Mouse (Mus musculus) neural tube, embryonic 14.5 days (tissue): ENCODE results near the gene Ttc9b. TPM values are rescaled to one million over a fixed set of nuclear protein-coding genes. Genes with fewer than 3 reads are reported as not detected.

Experiments used
- ATAC-seq: fragments of 200-750 bp; cut with Nextera tagmentation; 2 replicates; pipeline ENCODE4 v1.8.0; 2017; ENCODE audit warnings: low read depth, mild to moderate bottlenecking, moderate TSS enrichment, moderate library complexity
- H3K27ac ChIP-seq: fragments of 300-500 bp; sonication (generic); 2 replicates; pipeline ENCODE4 v1.5.1; 2014; ENCODE audit warnings: low read depth, mild to moderate bottlenecking, control low read depth, low read length, moderate library complexity, mixed read lengths
- H3K27me3 ChIP-seq: fragments of 300-500 bp; sonication (generic); 2 replicates; pipeline ENCODE4 v1.6.1; 2014; ENCODE audit warnings: low read length; ENCODE audit not compliant: control insufficient read depth, insufficient read depth
- H3K36me3 ChIP-seq: fragments of 300-500 bp; sonication (generic); 2 replicates; pipeline ENCODE4 v1.6.1; 2014; ENCODE audit warnings: low read length, mixed read lengths; ENCODE audit not compliant: control insufficient read depth, insufficient read depth
- H3K4me1 ChIP-seq: fragments of 300-500 bp; sonication (generic); 2 replicates; pipeline ENCODE4 v1.6.1; 2014; ENCODE audit warnings: low read length; ENCODE audit not compliant: control insufficient read depth, insufficient read depth
- H3K4me2 ChIP-seq: fragments of 300-500 bp; sonication (generic); 2 replicates; pipeline ENCODE4 v1.6.1; 2014; ENCODE audit warnings: mild to moderate bottlenecking, low read depth, low read length, control low read depth
- H3K4me3 ChIP-seq: fragments of 300-500 bp; sonication (generic); 2 replicates; pipeline ENCODE4 v1.5.1; 2014; ENCODE audit warnings: low read depth, low read length, control low read depth, mixed read lengths
- H3K9ac ChIP-seq: fragments of 300-500 bp; sonication (generic); replicated peaks from 2 replicates; pipeline ENCODE4 v1.6.1; 2014; ENCODE audit warnings: low read depth, mild to moderate bottlenecking, control low read depth, low read length, mixed read lengths
- H3K9me3 ChIP-seq: fragments of 300-500 bp; sonication (generic); 2 replicates; pipeline ENCODE4 v1.6.1; 2016; ENCODE audit warnings: low read length; ENCODE audit not compliant: control insufficient read depth
- WGBS: fragments of 180-500 bp; shearing (Covaris S2); extraction: QIAGEN DNeasy Blood & Tissue Kit; methylation state at CpG from one replicate; pipeline ENCODE4 v1.1.7; 2014; 5-methylcytosine and 5-hydroxymethylcytosine counted together
- polyA plus RNA-seq: library from polyadenylated mRNA; unstranded; fragments of >200 nt; fragmentation: Nextera tagmentation; extraction: Ambion mirVana; gene quantifications from 2 replicates; pipeline ENCODE4 v1.2.1, GENCODE M21; 2014

Gene Ttc9b
- polyA plus RNA-seq, 1 experiment from 2014 or later: 111 TPM

DNA sequence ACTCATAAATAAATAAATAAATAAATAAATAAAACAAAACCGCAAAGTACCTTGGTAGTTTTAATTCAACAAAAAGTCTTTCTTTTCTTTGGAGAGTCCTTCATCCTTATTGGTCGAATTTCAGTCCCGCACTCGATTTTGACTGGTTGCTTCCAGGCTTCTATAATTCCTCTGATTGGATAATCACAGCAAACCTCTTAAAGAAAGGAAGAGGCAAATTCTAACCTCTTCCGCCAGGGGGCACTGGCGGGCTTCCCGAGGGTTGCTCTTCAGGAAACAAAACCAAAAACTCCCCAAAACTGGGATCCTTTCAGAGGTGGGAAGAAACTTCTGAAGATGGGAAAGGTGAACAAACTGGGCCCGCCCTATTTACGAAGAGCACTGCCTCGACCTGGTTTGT is 2.8 kb upstream of the Ttc9b start:
- Histone ChIP-seq H3K36me3 (no peaks in the 10 kb centered on the region), H3K9me3 (no peaks in the 10 kb centered on the region), H3K4me2 (no peak overlapping the region), H3K9ac (no peak overlapping the region), H3K4me1 (peaks cover 9% of the 10 kb centered on the region; the same call in 1 of the 2 replicates), H3K27ac (no peak overlapping the region), H3K27me3 (no peaks in the 10 kb centered on the region), H3K4me3 (no peak overlapping the region)
- ATAC-seq: no peak
- WGBS: 9% methylated on average over 10 of the region's 10 CpGs

DNA sequence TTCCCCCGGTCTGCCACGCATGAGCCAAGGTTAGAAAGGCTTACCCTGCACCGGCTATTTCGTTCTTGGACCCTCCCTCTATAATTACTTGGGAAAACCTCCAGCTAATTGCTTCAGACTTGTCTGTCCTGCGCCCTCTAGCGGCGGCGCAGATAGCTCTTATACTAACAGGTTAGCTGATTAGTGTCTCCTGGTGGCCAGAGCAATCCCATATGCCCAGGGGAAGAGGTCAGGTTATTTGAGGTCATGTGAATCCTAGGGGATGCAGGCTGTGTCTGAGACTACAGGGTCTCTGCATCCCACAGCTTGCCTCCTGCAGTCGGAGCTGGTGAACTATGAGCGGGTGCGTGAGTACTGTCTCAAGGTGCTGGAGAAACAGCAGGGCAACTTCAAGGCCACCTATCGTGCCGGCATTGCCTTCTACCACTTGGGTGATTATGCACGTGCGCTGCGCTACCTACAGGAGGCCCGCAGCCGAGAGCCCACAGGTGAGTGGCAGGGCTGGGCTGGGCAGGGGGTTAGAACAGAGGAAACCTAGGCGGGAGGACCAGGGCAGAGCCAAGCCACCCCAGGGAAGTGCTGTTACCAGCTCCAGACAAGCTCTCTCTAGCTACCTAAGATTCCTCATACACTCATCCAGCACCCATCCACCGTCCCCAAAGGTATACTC is 1.0 kb downstream of the Ttc9b start:
- H3K36me3 ChIP-seq: peaks cover 23% of the 10 kb centered on the region
- H3K9me3 ChIP-seq: no peaks in the 10 kb centered on the region
- ATAC-seq: no peak; the same call in 1 of the 2 replicates
- 61% methylated on average over 20 of the region's 20 CpGs for WGBS
- peak overlapping the region; percentile 61 for H3K4me3 ChIP-seq
- H3K27me3 ChIP-seq: no peaks in the 10 kb centered on the region
- peaks cover 9% of the 10 kb centered on the region; the same call in 1 of the 2 replicates for H3K4me1 ChIP-seq
- peak overlapping the region; percentile 63 for H3K4me2 ChIP-seq
- peak overlapping the region; percentile 82; the same call in 1 of the 2 replicates for H3K9ac ChIP-seq
- H3K27ac ChIP-seq: 0 out of 2 replicates have a peak overlapping the region, but pooled peaks have one; percentile 93

DNA sequence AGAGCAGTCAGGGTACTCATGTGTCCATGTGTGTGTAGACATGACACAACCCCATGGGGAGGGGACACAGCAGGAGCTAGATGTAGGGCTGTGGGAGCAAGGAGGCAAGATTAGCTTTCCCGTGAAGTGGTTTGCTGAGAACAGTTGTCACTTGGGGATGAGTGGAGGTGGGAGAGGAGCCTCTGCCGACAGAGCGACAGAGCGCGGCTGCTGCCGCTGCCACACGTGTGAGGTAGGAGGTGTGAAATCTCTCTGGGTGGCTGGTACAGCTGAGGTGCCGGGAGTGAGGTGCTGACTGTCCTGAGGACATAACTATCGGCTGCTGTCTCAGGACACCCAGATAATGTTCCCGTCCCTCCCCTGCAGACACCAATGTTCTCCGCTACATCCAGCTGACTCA is 1.8 kb downstream of the Ttc9b start:
- Histone ChIP-seq H3K27ac (no peak overlapping the region), H3K9me3 (no peaks in the 10 kb centered on the region), H3K36me3 (peaks cover 30% of the 10 kb centered on the region), H3K4me2 (no peak overlapping the region), H3K9ac (no peak overlapping the region), H3K4me1 (peaks cover 9% of the 10 kb centered on the region; the same call in 1 of the 2 replicates), H3K27me3 (no peaks in the 10 kb centered on the region), H3K4me3 (no peak overlapping the region)
- no peak for ATAC-seq
- 63% methylated on average over 11 of the region's 11 CpGs for WGBS

DNA sequence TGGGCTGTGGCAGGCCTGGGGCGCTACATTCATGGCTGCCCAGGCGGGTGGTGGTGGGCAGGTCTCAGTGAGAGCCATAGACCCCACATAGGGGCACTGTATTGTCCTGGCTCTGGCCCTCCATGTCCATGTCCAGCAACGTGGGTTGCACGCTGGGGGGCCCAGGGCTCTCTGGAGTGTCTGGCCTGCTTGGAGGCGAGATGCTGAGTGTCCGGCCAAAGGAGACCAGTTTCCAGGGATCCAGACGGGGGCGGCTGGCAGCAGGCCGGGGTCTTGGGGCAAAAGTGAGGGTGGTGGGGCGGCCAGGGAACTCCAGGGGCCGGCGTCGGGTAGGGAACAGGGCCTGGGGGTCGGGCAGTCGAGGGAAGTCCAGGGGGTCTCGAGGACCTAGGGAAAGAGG is 2.9 kb downstream of the Ttc9b start:
- no peak overlapping the region for H3K27ac ChIP-seq
- no peak for ATAC-seq
- H3K9me3 ChIP-seq: no peaks in the 10 kb centered on the region
- H3K4me3 ChIP-seq: no peak overlapping the region
- H3K27me3 ChIP-seq: no peaks in the 10 kb centered on the region
- 92% methylated on average over 16 of the region's 16 CpGs for WGBS
- peaks cover 40% of the 10 kb centered on the region for H3K36me3 ChIP-seq
- no peak overlapping the region for H3K9ac ChIP-seq
- H3K4me1 ChIP-seq: peaks cover 9% of the 10 kb centered on the region; the same call in 1 of the 2 replicates
- no peak overlapping the region for H3K4me2 ChIP-seq

DNA sequence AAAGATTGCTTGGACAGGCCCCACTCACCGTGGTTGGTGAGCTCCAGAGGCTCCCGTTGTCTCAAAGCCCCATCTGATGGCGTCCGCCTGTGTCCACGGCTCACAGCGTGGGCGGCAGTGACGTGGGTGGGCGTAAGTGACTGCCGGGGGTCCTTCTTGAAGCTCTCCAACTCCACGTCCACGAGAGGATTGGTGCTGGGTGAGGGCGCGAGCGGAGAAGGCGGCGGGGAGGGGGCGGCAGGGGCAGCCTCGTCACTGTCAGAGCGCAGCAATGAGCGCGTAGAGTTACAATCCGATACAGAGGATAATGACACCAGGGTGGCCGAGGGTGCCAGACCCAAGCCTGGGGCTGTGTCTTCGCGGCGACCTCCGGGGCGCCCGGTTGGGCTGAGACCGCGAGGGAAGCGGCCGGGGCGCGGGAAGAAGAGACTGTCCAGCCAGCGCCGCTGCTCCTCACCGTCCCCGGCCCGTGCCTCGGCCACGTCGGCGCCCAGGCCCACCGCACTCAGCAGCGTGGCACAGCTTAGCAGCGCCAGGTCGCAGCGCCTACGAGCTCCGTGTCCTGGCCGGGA is 4.2 kb downstream of the Ttc9b start:
- Histone ChIP-seq H3K4me1 (peaks cover 9% of the 10 kb centered on the region; the same call in 1 of the 2 replicates), H3K27me3 (no peaks in the 10 kb centered on the region), H3K9ac (no peak overlapping the region), H3K27ac (no peak overlapping the region), H3K9me3 (no peaks in the 10 kb centered on the region), H3K4me3 (no peak overlapping the region), H3K4me2 (no peak overlapping the region), H3K36me3 (peaks cover 43% of the 10 kb centered on the region)
- ATAC-seq: no peak
- WGBS: 31% methylated on average over 52 of the region's 53 CpGs

DNA sequence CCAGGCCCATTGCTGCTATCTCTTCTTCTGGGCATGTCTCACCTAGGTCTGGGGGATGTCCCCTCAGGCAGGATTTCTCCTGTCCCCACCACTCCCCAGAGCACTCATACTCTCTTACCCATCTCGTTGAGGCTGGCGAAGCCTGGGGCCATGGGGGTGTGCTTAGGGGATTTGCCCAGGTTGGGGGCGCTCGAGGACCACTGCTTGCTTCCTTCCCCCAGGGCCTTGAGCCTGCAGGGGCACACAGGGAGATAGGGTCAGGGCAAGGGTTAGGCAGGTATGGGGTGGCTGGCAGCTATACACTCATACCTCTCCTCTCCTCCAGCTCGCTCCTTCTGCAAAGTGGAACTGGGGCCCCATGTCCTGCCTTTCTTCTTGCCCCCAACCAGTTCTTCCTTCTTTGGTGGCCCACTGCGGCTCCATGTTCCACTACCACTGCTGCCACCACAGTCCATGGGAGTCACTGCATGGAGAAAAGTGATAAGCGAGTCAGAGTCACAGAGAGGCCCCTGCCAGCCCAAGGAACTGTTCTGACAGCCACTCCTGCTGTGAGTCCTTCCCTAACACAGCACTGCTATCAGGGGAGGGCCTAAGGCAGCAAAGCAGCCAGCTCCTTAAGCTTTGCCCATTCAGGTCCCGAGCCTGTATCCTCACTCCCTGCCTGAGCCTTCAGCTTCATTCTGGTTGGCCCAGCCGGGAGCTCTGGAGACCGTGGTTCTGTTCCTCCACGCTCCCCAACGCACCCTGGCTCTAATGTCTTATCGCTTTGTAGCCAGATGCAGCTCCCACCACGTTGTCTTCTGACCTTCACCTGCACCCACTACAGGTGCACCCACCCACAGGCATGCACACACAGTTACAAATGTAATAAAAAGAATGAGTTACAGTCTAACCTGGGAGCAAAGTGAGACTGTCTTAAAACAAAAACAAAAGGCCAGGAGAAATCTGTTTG is 5.3 kb downstream of the Ttc9b start:
- Histone ChIP-seq H3K9me3 (no peaks in the 10 kb centered on the region), H3K27ac (no peak overlapping the region), H3K27me3 (no peaks in the 10 kb centered on the region), H3K9ac (no peak overlapping the region), H3K4me1 (0 out of 2 replicates have a peak, but pooled peaks cover 6% of the 10 kb centered on the region), H3K4me2 (no peak overlapping the region), H3K4me3 (no peak overlapping the region), H3K36me3 (peaks cover 48% of the 10 kb centered on the region)
- no peak for ATAC-seq
- 70% methylated on average over 14 of the region's 14 CpGs for WGBS

DNA sequence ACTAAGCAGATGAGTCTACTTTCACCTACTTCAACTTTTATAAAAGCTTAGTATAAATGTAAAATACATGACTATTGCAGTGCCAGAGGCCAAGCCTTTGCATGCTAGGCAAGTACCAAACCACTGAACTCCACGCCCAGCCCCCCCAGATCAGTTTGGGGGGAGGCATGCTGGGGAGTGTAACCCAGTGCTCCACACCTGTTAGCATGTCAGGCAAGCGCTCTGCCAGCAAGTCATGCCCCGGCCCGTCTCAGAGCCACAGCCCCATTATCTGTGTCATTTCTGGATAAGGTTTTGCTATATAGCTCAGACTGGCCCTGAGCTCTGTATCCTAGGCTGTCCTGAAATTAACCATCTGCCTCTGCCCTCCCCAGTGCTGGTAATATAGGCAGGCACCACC is 8.3 kb downstream of the Ttc9b start:
- no peak overlapping the region for H3K4me2 ChIP-seq
- H3K9ac ChIP-seq: no peak overlapping the region
- H3K9me3 ChIP-seq: no peaks in the 10 kb centered on the region
- H3K27ac ChIP-seq: no peak overlapping the region
- H3K27me3 ChIP-seq: no peaks in the 10 kb centered on the region
- H3K4me3 ChIP-seq: no peak overlapping the region
- WGBS: 95% methylated on average over 4 of the region's 4 CpGs
- no peaks in the 10 kb centered on the region for H3K4me1 ChIP-seq
- peaks cover 44% of the 10 kb centered on the region for H3K36me3 ChIP-seq
- no peak for ATAC-seq

DNA sequence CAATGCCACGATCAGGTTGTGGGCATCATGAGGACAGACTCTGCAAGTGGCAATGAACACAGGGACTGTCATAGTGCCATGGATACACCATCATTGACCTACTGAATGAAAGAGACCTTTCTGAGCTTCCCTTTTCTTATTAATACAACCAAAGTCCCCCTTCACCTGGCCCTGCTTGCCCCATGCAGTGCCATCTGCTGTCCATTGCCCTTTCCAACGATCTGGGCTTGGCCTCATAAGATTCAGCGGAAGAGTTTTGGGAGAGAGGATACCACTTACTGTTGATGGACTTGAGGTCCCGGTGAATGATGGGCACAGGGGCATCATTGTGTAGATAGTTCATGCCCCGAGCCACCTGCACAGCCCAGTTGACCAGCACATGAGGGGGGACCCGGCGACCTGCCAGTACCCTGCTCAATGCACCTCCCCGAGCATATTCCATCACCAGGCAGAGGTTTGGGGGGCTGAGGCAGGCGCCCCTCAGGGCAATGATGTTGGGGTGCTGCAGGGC is 19.4 kb downstream of the Ttc9b start:
- Histone ChIP-seq H3K4me3 (peak overlapping the region; percentile 89), H3K27me3 (no peaks in the 10 kb centered on the region), H3K9ac (peak overlapping the region; percentile 94), H3K27ac (no peak overlapping the region), H3K4me1 (peaks cover 23% of the 10 kb centered on the region), H3K9me3 (no peaks in the 10 kb centered on the region), H3K36me3 (0 out of 2 replicates have a peak, but pooled peaks cover 2% of the 10 kb centered on the region), H3K4me2 (peak overlapping the region; percentile 96)
- 56% methylated on average over 9 of the region's 9 CpGs for WGBS
- no peak for ATAC-seq
